Mouse (Mus musculus) myocyte (in vitro differentiated cells): ENCODE measurements around the gene Pigh. TPM values are rescaled to one million over a fixed set of nuclear protein-coding genes. Genes with fewer than 3 reads are reported as not detected.

Experiments
- H3K27me3 ChIP-seq: one replicate; pipeline ENCODE4 v1.6.1; 2011; ENCODE audit not compliant: control insufficient read depth, insufficient read depth, insufficient read length
- H3K36me3 ChIP-seq: one replicate; pipeline ENCODE4 v1.6.1; 2011; ENCODE audit not compliant: control insufficient read depth, insufficient read depth
- H3K4me2 ChIP-seq: one replicate; pipeline ENCODE4 v1.6.1; 2011; ENCODE audit warnings: low read depth, control low read depth
- H3K4me3 ChIP-seq: one replicate; pipeline ENCODE4 v1.5.1; 2011; ENCODE audit warnings: mild to moderate bottlenecking, control low read depth, moderate library complexity
- H3K79me2 ChIP-seq: one replicate; pipeline ENCODE4 v1.6.1; 2011; ENCODE audit not compliant: control insufficient read depth, insufficient read depth
- H3ac ChIP-seq: one replicate; pipeline ENCODE4 v1.6.1; 2011; ENCODE audit not compliant: control insufficient read depth, insufficient read length
- CEBPB ChIP-seq: IDR thresholded peaks from 2 replicates; pipeline ENCODE4 v1.6.1; 2011; ENCODE audit warnings: mild to moderate bottlenecking, moderate library complexity; ENCODE audit not compliant: poor library complexity, insufficient read depth, severe bottlenecking
- E2F4 ChIP-seq: IDR thresholded peaks from one replicate; pipeline ENCODE4 v1.6.1; 2011; ENCODE audit warnings: mild to moderate bottlenecking, control low read depth, moderate library complexity; ENCODE audit not compliant: insufficient read depth
- MAX ChIP-seq: IDR thresholded peaks from one replicate; pipeline ENCODE4 v1.6.1; 2011; ENCODE audit warnings: low read depth, mild to moderate bottlenecking, control low read depth
- MYOD1 ChIP-seq, 3 experiments: IDR thresholded peaks; one replicate each; pipeline ENCODE4 v1.6.1; 2011; ENCODE audit warnings: control low read depth in 2 of 3, low read depth in 2 of 3, mild to moderate bottlenecking in 2 of 3, moderate library complexity in 1 of 3; ENCODE audit not compliant: insufficient read length in 2 of 3, control insufficient read depth in 1 of 3
- MYOG ChIP-seq, 3 experiments: IDR thresholded peaks; one replicate each; pipeline ENCODE4 v1.6.1; 2011; ENCODE audit warnings: control low read depth in 2 of 3, low read depth in 2 of 3, mild to moderate bottlenecking in 2 of 3; ENCODE audit not compliant: insufficient read length in 2 of 3, control insufficient read depth in 1 of 3, insufficient read depth in 1 of 3
- POLR2A ChIP-seq: IDR thresholded peaks from one replicate; pipeline ENCODE4 v1.6.1; 2011; ENCODE audit warnings: low read depth, mild to moderate bottlenecking, control low read depth, moderate library complexity; ENCODE audit not compliant: insufficient read length
- POLR2AphosphoS2 ChIP-seq: IDR thresholded peaks from one replicate; pipeline ENCODE4 v1.6.1; 2011; ENCODE audit warnings: low read depth, control low read depth; ENCODE audit not compliant: insufficient read length
- REST ChIP-seq: IDR thresholded peaks from one replicate; pipeline ENCODE4 v1.6.1; 2011; ENCODE audit warnings: mild to moderate bottlenecking, control low read depth, moderate library complexity; ENCODE audit not compliant: insufficient read depth, insufficient read length
- SRF ChIP-seq: IDR thresholded peaks from one replicate; pipeline ENCODE4 v1.6.1; 2011; ENCODE audit warnings: low read depth; ENCODE audit not compliant: control insufficient read depth, insufficient read length
- TCF12 ChIP-seq: IDR thresholded peaks from one replicate; pipeline ENCODE4 v1.6.1; 2011; ENCODE audit warnings: mild to moderate bottlenecking, control low read depth; ENCODE audit not compliant: poor library complexity, insufficient read depth, severe bottlenecking
- TCF3 ChIP-seq: IDR thresholded peaks from one replicate; pipeline ENCODE4 v1.6.1; 2011; ENCODE audit warnings: low read depth, control low read depth; ENCODE audit not compliant: insufficient read length
- USF1 ChIP-seq: IDR thresholded peaks from one replicate; pipeline ENCODE4 v1.6.1; 2011; ENCODE audit warnings: low read depth, mild to moderate bottlenecking, control low read depth, moderate library complexity
- polyA plus RNA-seq: library from polyadenylated mRNA; unstranded; fragments of >200 nt; fragmentation: generic; extraction: Trizol; gene quantifications from one replicate; pipeline ENCODE4 v1.2.1, GENCODE M21; 2012; ENCODE audit warnings: missing spikeins

Gene Pigh
- polyA plus RNA-seq, 1 experiment = 3.3 TPM

DNA sequence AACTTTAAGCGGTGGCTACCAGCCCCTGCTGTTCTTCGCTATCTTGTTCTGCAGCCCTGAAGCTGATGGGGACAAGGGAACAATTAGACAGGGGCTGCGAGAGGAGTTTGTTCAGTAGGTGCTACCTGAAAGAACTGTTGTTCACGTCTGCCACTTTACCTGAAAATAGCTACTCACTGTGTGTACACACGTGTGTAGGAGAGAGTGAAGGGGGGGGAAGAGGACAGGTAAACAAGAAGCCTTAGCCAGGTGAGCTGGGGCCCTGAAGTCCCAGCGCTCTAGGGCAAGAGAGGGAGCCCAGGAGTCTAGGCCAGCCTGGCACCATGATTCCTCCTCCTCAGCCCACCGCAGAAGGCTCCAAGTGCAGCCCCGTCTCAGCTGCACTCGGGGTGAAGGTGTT, 29.3 kb downstream of the Pigh start:
- no peaks in the 10 kb centered on the region for H3K36me3 ChIP-seq
- no peak overlapping the region for H3K4me2 ChIP-seq
- no peaks in the 10 kb centered on the region for H3K27me3 ChIP-seq
- TF ChIP-seq SRF = no peak
- TF ChIP-seq TCF12 = no peak
- TF ChIP-seq USF1 = no peak
- no peak for TF ChIP-seq POLR2AphosphoS2
- no peak for TF ChIP-seq CEBPB
- no peak for TF ChIP-seq MYOD1 (IDR thresholded peaks at IDR 0.05; ENCODE audit: control insufficient read depth in 1 of 3, insufficient read length in 2 of 3, low read depth in 2 of 3)
- no peak for TF ChIP-seq REST
- TF ChIP-seq TCF3 = no peak
- H3ac ChIP-seq = no peak overlapping the region
- no peak overlapping the region for H3K4me3 ChIP-seq
- no peaks in the 10 kb centered on the region for H3K79me2 ChIP-seq

DNA sequence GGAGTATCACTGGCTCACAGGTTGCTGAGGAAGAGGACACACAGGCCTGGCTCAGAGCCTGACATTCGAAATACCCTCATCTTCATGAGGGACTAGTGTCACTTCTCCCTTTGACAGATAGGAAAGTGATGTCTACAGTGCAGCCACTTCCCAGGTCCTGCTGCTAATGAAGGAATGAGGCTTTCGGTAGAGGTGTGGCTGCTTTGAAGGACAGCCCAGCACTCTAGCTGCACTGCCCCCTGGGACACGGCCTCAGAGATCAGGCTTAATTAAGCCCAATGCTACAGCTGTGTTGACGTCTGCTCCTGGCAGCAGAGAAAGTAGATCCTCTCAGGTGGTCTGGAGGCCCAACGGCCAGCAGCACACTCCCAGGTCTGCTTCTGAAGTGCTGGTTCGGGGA, 29.9 kb downstream of the Pigh start:
- Histone ChIP-seq H3K79me2 (no peaks in the 10 kb centered on the region), H3K4me3 (no peak overlapping the region), H3K27me3 (no peaks in the 10 kb centered on the region), H3ac (no peak overlapping the region), H3K4me2 (no peak overlapping the region), H3K36me3 (no peaks in the 10 kb centered on the region)
- TF ChIP-seq TCF3 = no peak
- TF ChIP-seq POLR2AphosphoS2 = no peak
- TF ChIP-seq CEBPB = no peak
- no peak for TF ChIP-seq POLR2A
- TF ChIP-seq USF1 = no peak
- no peak for TF ChIP-seq REST
- TF ChIP-seq MYOD1 (IDR thresholded peaks at IDR 0.05; ENCODE audit: control insufficient read depth in 1 of 3, insufficient read length in 2 of 3, low read depth in 2 of 3) = no peak
- TF ChIP-seq MYOG (IDR thresholded peaks at IDR 0.05; ENCODE audit: control insufficient read depth in 1 of 3, insufficient read depth in 1 of 3, insufficient read length in 2 of 3, low read depth in 2 of 3) = no peak
- no peak for TF ChIP-seq E2F4
- TF ChIP-seq TCF12 = no peak
- no peak for TF ChIP-seq MAX
- no peak for TF ChIP-seq SRF

DNA sequence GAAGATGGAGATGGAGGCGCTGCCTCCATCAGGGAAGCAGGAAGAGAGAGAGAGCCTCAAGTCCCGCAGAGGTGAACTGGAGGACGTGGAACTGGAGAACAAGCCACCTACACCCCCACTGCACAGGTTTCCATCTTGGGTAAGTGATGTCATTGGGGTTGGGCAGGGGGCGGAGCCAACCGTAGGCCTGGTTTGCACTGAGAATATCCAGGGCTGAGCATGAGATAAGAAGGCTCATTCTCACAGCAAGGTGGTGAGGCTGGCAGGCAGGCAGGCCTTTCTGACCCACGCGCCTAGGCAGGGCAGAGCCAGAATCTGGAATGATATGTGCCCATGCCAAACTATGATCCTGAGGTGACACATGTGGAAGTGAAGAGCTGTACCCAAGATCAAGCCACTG, 34.2 kb downstream of the Pigh start:
- Histone ChIP-seq H3K36me3 (peaks cover 10% of the 10 kb centered on the region), H3K4me2 (no peak overlapping the region), H3K79me2 (no peaks in the 10 kb centered on the region), H3K4me3 (no peak overlapping the region), H3K27me3 (no peaks in the 10 kb centered on the region), H3ac (no peak overlapping the region)
- TF ChIP-seq CEBPB (no peak), TCF12 (no peak), TCF3 (no peak), USF1 (no peak), POLR2A (no peak), E2F4 (no peak), REST (no peak), MYOD1 (IDR thresholded peaks at IDR 0.05; ENCODE audit: control insufficient read depth in 1 of 3, insufficient read length in 2 of 3, low read depth in 2 of 3) (no peak), MAX (no peak), MYOG (IDR thresholded peaks at IDR 0.05; ENCODE audit: control insufficient read depth in 1 of 3, insufficient read depth in 1 of 3, insufficient read length in 2 of 3, low read depth in 2 of 3) (no peak), SRF (no peak), POLR2AphosphoS2 (no peak)

DNA sequence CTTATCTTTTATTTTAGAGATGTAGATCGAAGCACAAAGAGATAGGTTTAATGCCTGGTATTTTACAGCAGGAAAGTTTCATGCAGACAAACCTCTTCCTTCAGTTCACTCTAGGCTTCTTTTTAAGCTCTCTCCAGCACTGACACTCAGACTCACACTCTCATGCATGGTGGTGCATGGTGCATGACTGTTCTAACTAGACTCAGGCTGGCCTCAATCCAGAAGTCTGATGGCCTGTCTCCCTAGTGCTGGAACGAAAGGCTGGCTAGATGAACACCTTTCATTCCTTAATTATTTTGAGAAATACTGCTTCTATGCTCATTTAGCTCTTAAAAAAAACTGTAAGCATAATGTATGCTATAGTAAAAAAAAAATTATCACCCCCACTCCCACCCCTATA, 37.4 kb downstream of the Pigh start:
- H3K4me3 ChIP-seq = no peak overlapping the region
- no peak overlapping the region for H3ac ChIP-seq
- TF ChIP-seq E2F4 (no peak), SRF (no peak), MYOD1 (IDR thresholded peaks at IDR 0.05; ENCODE audit: control insufficient read depth in 1 of 3, insufficient read length in 2 of 3, low read depth in 2 of 3) (no peak), MYOG (IDR thresholded peaks at IDR 0.05; ENCODE audit: control insufficient read depth in 1 of 3, insufficient read depth in 1 of 3, insufficient read length in 2 of 3, low read depth in 2 of 3) (no peak), REST (no peak), MAX (no peak), CEBPB (no peak), TCF12 (no peak), POLR2A (no peak), POLR2AphosphoS2 (no peak), USF1 (no peak), TCF3 (no peak)
- no peaks in the 10 kb centered on the region for H3K79me2 ChIP-seq
- peaks cover 10% of the 10 kb centered on the region for H3K36me3 ChIP-seq
- no peak overlapping the region for H3K4me2 ChIP-seq
- H3K27me3 ChIP-seq = no peaks in the 10 kb centered on the region

DNA sequence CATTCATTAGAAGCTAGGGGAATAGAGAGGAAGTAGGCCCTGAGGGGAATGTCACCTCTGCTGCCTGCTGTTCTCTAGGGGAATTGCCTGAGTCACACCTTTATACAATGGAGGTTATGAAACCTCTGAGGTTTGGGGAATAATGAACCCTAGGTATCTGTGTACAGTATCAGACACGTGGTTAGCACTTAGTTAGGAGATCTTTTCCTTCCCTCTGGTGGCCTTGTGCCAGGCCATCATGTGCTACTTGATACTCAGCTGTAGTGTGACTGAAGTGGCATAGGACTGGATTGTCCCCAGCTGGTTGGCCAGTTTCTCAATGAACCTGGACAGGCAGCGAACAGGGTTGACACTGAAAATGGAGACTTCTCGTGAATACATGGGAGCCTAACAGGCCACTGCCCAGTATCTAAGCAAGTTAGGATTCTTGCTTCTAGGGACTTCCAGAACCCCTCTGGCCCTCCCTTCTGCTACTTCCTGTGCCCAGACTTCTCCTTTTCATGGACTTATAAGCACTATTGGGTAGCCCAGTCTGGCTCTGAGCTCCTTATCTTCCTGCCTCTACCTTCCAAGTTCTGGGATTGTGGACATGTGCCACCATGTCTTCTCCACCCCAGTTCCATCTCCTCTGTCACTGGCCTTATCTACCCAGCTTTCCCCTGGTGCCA, 38.8 kb downstream of the Pigh start:
- no peak overlapping the region for H3K4me3 ChIP-seq
- no peaks in the 10 kb centered on the region for H3K27me3 ChIP-seq
- TF ChIP-seq POLR2A = no peak
- TF ChIP-seq MYOG (IDR thresholded peaks at IDR 0.05; ENCODE audit: control insufficient read depth in 1 of 3, insufficient read depth in 1 of 3, insufficient read length in 2 of 3, low read depth in 2 of 3) = peak in 1 of 3 experiments; percentile 16
- TF ChIP-seq MYOD1 (IDR thresholded peaks at IDR 0.05; ENCODE audit: control insufficient read depth in 1 of 3, insufficient read length in 2 of 3, low read depth in 2 of 3) = peak in 1 of 3 experiments; percentile 39
- no peaks in the 10 kb centered on the region for H3K79me2 ChIP-seq
- no peak overlapping the region for H3K4me2 ChIP-seq
- no peak overlapping the region for H3ac ChIP-seq
- H3K36me3 ChIP-seq = peaks cover 10% of the 10 kb centered on the region
